Mouse (Mus musculus) telencephalon, adult 2 months (tissue): ENCODE measurements at regions not wholly inside any gene's neighbourhood (a gene's known extent, or its start where the extent isn't known, plus 50 kb on each side); places are given as distances from the start of the nearest gene placed in this dataset.
"Not testable (repeated sequence)": the region's sequence is repeated elsewhere in the genome, so short reads cannot be mapped to it uniquely, and the experiment has no call there.

ENCODE experiments used
- DNase-seq: peaks from one replicate; pipeline ENCODE4 v3.0.0-alpha.2; 2011; ENCODE audit warnings: low read depth, low spot score

DNA sequence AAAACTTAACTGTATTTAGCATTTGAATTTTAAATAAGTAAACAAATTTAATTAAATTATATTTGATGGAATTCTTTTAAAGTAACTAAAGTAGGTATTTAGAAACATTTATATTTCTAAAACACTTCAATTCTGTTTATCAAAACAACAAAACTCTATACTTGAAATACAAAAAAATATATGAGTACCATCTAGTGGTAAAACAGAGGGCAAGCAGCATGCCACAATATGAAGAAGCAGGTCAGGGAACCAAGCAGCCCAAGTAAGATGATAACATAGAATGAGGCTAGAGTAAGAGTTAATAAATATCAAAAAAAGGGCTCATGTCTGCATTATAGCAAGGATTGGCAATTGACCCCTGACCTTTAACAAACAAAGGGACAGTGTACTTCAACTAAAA lies 639.7 kb downstream of the Cdh10 start:
- no peak for DNase-seq

GRCm38 (mm10) chr15:19473521-19473920 lies 654.8 kb downstream of the Cdh10 start:
- DNase-seq, result peak; percentile 6

DNA sequence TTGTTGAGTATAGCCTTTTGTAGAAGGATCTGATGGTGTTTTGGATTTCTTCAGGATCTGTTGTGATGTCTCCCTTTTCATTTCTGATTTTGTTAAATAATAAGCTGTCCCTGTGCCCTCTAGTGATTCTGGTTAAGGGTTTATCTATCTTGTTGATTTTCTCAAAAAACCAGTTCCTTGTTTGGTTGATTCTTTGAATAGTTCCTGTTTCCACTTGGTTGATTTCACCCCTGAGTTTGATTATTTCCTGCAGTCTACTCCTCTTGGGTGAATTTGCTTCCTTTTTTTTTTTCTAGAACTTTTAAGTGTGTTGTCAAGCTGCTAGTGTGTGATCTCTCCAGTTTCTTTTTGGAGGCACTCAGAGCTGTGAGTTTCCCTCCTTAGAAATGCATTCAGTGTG lies 674.8 kb downstream of the Cdh10 start:
- DNase-seq, result not testable (repeated sequence)

DNA sequence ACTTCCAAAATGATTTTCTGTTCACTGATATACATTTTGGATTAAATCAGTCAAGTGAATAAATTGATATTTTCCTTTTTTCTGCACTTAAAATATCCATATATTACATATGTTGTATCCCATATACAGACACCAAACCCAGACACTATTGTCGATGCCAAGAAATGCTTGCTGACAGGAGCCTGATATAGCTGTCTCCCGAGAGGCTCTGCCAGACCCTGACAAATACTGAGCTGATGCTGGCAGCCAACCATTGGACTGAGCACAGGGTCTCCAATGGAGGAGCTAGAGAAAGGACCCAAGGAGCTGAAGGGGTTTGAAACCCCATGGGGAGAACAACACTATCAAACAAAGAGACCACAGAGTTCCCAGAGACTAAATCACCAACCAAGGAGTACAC lies 700.6 kb downstream of the Cdh10 start:
- no peak for DNase-seq

DNA sequence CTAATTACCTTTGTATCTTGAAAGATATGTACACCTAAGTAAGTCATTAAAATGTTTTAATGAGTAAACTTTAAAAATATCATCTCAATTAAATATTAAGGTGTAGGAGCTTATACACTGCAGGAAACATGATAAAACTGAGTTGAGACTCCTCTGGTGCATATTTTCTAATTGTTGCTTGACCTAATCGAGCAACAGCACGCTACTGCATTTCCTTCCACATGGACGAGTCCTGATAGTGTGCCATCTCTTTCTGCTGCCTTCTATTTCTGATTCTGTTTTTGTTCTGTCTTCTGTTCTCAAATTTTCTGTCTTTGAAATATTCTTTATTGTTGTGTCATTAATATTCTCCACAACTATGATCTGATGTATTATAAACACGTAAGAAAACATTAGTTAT lies 721.9 kb downstream of the Cdh10 start:
- no peak for DNase-seq

GRCm38 (mm10) chr15:19549757-19550156 lies 731.0 kb downstream of the Cdh10 start:
- DNase-seq, result no peak

- DNase-seq, result no peak
These were observed 766.0 kb downstream of the Cdh10 start for GRCm38 (mm10) chr15:19584769-19585168.

DNA sequence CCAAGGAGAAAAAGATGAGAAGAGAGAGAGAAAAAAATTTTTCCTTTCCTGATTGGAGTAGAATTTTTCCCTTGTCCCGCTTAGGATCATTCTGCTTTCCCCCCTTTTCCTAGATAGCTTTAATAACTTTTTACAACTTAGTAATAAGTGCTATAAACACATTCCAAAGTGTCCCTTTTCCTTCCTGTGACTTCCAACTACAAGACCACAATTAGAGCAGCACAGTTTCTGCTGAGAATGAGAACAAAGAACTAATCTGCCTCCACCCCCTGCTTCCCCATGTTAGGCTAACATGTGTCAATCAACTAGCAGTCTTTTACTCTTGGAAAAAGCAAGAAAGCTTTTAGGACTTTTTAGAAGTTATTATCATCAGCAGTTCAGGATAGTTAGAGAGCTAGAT lies 766.5 kb downstream of the Cdh10 start:
- no peak for DNase-seq

DNA sequence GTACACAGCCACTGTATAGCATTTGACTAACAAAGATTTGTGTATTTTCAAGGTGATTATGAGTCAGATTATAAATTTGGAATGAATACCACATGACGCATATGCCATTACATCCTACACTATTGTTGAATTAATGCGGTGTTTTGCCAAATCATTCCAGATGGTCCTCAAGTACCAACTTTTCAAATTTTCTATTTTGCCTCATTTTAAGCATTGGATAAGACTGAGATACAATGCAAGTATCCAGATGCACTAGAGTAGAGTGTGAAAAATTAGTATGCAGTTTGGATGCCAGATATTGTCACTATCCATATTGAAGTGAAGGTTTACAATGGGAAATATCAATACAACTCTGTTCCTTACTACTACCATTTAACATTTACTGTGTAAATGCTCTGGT lies 775.0 kb downstream of the Cdh10 start:
- peak; percentile 53 for DNase-seq

GRCm38 (mm10) chr15:19622367-19622766 lies 803.6 kb downstream of the Cdh10 start:
- DNase-seq, result not testable (repeated sequence)

DNA sequence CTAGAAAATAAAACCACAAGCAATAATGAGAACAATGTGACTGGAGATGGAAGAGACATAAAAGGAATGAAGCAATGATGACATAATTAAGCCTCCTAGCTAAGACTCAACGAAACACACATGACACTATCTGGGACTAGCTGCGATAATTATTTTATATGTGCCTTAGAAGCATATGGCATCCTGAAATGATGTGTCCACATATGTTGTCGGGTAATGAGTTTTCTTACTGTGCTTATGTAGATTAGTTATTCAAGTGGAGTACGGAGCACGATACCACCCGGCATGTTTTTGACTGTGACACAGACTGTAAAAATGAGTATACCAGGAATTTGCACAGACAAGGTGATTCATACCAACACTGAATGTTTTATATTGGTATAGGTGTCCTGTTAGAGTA lies 781.7 kb upstream of the Cdh12 start:
- DNase-seq, result no peak

- DNase-seq, result no peak
These were observed 773.5 kb upstream of the Cdh12 start for GRCm38 (mm10) chr15:19675545-19675944.

DNA sequence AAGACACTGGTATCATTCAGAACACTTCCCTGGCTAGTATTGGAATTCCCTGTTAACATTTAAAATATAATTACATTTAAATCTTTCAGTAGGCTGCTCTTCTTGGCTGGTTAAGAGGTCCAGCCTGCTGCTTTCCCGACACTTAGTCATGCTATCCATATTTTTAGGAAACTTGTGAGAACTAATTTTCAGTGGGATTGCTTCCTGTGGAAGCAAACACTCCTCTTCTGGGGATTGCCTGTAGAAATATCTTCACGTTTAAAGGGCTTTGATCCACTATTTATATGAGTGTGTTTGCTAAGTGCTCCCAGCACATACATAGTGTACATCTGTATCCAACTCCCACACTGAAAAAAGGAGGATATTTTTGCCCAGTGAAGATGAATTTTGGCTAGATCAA lies 761.8 kb upstream of the Cdh12 start:
- DNase-seq, result peak; percentile 50

DNA sequence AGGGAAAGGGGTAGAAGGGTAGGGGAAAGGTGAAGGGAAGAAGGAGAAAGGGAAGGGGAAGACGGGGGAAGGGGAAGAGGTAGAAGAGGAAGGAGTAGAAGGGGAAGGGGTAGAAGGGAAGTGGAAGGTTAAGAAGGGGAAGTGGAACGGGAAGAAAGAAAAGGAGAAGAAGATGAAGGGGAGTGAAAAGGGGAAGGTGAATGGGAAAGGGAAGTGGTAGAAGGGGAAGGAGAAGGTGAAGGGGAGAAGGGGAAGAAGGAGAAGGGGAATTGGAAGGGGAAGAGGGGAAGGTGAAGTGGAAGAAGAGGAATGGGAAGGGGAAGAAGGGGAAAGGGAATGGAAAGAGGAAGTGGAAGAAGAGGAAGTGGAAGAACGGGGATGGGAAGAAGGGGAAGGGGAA lies 737.3 kb upstream of the Cdh12 start:
- no peak for DNase-seq
